Mouse (Mus musculus) cerebellum, adult 9-11 months (tissue): ENCODE data around the gene Defb20.

Source experiments
- DNase-seq: peaks from one replicate; pipeline ENCODE4 v3.0.0; 2022

The Defb20 gene

GRCm38 (mm10) chr2:152500204-152500862, 23.5 kb downstream of the Defb20 start:
- no peak for DNase-seq

DNA sequence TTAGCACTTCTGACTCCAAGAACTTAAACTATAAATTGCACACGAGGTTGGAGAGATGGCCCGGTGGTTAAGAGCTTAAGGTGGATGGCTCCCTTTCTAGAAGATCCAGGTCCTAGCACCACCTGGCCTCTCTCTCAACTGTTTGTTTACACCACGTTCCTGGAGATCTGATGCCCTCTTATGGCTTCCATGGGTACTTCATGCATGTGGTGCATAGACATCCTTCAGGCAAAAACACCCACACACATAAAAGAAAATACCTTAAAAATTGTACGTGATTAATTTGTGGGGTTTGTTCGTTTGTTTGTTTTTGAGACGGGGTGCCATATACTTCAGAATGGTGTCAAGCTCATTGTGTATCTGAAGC, 24.0 kb downstream of the Defb20 start:
- no peak for DNase-seq

DNA sequence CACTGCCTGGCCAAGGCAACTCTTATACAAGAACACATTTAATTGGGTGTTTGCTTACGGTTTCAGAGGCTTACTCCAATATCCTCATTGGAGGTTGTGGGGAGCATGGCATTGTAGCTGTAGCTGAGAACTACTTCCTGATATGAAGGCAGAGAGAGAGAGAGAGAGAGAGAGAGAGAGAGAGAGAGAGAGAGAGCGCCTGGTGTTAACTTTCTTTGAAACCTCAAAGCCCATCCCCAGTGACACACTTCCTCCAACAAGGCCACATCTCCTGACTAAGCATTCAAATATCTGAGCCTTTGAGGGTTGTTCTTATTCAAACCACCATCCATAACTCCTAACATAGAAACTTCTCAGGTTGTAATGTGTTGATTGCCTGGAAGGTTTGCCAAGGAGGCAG, 27.1 kb downstream of the Defb20 start:
- DNase-seq, result no peak

GRCm38 (mm10) chr2:152511592-152511991, 34.7 kb downstream of the Defb20 start, which contains the start of gene Defb26:
TSS of gene Defb26 (minus strand) at chr2:152511692.
- no peak for DNase-seq

- no peak for DNase-seq
Observed at GRCm38 (mm10) chr2:152516084-152516483, 39.2 kb downstream of the Defb20 start.

- no peak for DNase-seq
Observed at GRCm38 (mm10) chr2:152517981-152518380, 41.1 kb downstream of the Defb20 start, which contains the start of gene Defb28. TSS of gene Defb28 (plus strand) at chr2:152518255.
